Mouse (Mus musculus) neutrophil, adult 83 days (primary cell): ENCODE measurements around the gene Olfr1510. TPM values are rescaled to one million over a fixed set of nuclear protein-coding genes. Genes with fewer than 3 reads are reported as not detected.

ENCODE experiments used
- total RNA-seq, 2 experiments: library from RNA; stranded (reverse); gene quantifications; one replicate each; pipeline ENCODE4 v1.2.4; 2023

Gene Olfr1510
- not detected for total RNA-seq

DNA sequence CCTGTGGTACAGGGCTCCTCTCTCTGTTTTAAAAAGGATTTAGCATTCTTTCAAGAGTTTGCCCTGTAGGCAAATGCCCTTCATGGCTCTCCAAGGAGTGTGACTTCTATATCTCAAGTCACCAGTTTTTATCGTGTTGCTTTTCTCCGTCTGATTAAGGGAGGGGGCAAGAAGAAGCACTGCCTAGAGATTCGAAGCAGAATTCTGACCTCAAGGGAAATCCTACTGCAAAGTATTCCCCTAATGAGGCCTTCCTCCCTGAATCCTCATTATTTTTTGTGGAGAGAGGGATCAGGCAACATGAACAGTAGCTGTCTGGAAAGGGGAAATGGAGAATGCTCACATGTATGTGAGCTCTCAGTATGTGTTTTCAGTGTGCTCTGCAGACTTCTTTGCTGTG lies at the start of gene Olfr1510:
Gene Olfr1510, minus strand, starts transcription at position 101 of the 400 bp plus-strand sequence.

DNA sequence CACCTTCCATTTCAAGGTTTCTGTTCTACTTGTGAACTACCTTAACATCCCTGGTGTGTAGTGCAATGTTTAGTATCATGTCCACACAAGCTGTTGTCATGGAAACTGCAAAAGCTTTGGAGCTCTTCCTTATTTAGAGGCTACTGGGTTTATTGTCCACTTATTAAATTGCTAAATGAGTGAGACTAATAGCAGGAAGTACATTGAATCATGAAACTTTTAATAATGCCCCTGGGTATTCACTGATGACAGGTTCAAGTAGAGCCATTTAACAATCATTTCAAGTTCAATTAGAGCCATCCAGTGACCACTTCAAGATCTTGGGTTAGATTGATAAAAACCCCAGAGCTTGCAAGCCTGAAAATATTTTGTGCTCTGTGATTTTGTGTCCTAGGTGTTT lies 28.5 kb upstream of the Olfr1510 start, which contains the start of gene Olfr1509:
Gene Olfr1509, plus strand, starts transcription at position 301 of the 400 bp plus-strand sequence.

DNA sequence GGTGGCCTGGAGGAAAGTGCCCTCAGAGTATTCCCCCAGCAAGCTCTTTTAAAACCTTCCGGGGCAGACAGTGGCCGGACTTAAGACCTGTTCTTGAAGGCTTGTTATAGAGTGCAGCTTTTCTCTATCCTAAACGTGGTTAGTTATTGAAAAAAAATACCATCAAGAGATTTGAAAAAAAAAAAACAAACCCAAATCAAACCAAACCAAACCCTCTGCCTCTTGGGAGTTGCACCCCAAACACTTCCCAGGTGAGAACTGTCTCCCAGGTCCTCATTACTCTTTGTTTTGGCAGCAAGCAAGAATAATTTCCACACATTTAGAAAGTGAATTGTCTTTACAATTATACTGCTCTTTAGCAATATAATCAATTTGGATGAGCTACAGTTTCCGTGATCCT lies 16.9 kb downstream of the Olfr1510 start, which contains the start of gene Olfr1511:
Gene Olfr1511, minus strand, starts transcription at position 101 of the 400 bp plus-strand sequence.

DNA sequence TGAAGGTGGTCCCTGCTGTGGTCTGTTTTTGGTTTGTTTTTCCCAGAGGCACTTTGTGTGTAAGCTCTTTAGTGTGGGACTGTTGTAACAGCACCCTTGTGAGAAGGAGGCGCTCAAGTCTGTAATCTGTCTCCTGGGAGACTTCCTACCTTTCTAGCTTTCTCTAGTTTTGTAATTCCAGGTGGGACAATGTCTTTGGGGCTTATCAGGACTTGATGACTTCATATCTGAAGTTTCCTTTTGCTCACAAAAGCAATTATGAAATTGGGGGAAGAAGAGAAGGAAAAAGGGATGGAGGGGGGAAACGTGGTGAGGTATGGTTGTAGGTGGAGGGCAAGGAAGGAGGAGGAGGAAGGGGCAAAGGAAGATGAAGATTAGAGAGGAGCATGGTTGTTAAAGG lies 35.1 kb downstream of the Olfr1510 start, which contains the start of gene Olfr1512:
Gene Olfr1512, minus strand, starts transcription at position 101 of the 400 bp plus-strand sequence.

Other genes starting within 250 kb of the Olfr1510 start
- 10 to 100 TPM; 62.9 to 63.8 TPM for gene Supt16, start 217.0 kb downstream of the Olfr1510 start, total RNA-seq
- gene Chd8, start 156.6 kb downstream of the Olfr1510 start, total RNA-seq: 100 to 1,000 TPM in 1 of 2 experiments, 10 to 100 TPM in 1; 89.4 to 100 TPM
- 100 to 1,000 TPM in 1 of 2 experiments, 10 to 100 TPM in 1; 93.9 to 102 TPM for gene Tox4, start 135.2 kb downstream of the Olfr1510 start, total RNA-seq
- gene Rab2b, start 134.8 kb downstream of the Olfr1510 start, total RNA-seq: 1 to 10 TPM; 2.8 to 3.2 TPM
- 10 to 100 TPM; 21.7 to 23.5 TPM for gene Mettl3, start 109.2 kb downstream of the Olfr1510 start, total RNA-seq
- gene Sall2, start 85.6 kb downstream of the Olfr1510 start, total RNA-seq: under 1 TPM; 0.57 to 0.68 TPM
- not detected for gene Olfr1513, start 58.0 kb downstream of the Olfr1510 start, total RNA-seq
- not detected for gene Olfr1512, start 35.2 kb downstream of the Olfr1510 start, total RNA-seq
- not detected for gene Olfr1511, start 17.0 kb downstream of the Olfr1510 start, total RNA-seq
- gene Olfr1509, start 28.6 kb upstream of the Olfr1510 start, total RNA-seq: not detected
- not detected for gene Olfr1508, start 53.1 kb upstream of the Olfr1510 start, total RNA-seq
- gene Olfr1507, start 81.4 kb upstream of the Olfr1510 start, total RNA-seq: not detected